Mouse (Mus musculus): ENCODE measurements at regions not wholly inside any gene's neighbourhood (a gene's known extent, or its start where the extent isn't known, plus 50 kb on each side); places are given as distances from the start of the nearest gene placed in this dataset.

GRCm38 (mm10) chr15:70713736-70714135, 3120.6 kb upstream of the Gm6569 start:
- Histone ChIP-seq H3K9me3 (ENCODE audit: low read depth, low read length) (no peaks in the 10 kb centered on the region), H3K27ac (ENCODE audit: low read depth) (no peak overlapping the region), H3K4me2 (no peak overlapping the region), H3K9ac (no peak overlapping the region), H3K27me3 (ENCODE audit: insufficient read depth, low read length) (no peaks in the 10 kb centered on the region), H3K4me3 (ENCODE audit: low read depth, low read length) (no peak overlapping the region), H3K36me3 (ENCODE audit: insufficient read depth) (no peaks in the 10 kb centered on the region), H3K4me1 (ENCODE audit: insufficient read depth) (no peaks in the 10 kb centered on the region)
- no peak for ATAC-seq (ENCODE audit: insufficient read depth)
- TF ChIP-seq CTCF (IDR thresholded peaks at IDR 0.05; ENCODE audit: low read depth), result no peak
- DNase-seq, result no peak

- Histone ChIP-seq H3K9me3 (ENCODE audit: low read depth, low read length) (no peaks in the 10 kb centered on the region), H3K9ac (no peak overlapping the region), H3K36me3 (ENCODE audit: insufficient read depth) (no peaks in the 10 kb centered on the region), H3K27me3 (ENCODE audit: insufficient read depth, low read length) (no peaks in the 10 kb centered on the region), H3K4me3 (ENCODE audit: low read depth, low read length) (no peak overlapping the region), H3K4me1 (ENCODE audit: insufficient read depth) (no peaks in the 10 kb centered on the region), H3K4me2 (no peak overlapping the region), H3K27ac (ENCODE audit: low read depth) (no peak overlapping the region)
- 78% methylated on average over 1 of the region's 1 CpGs for WGBS
- no peak for TF ChIP-seq CTCF (IDR thresholded peaks at IDR 0.05; ENCODE audit: low read depth)
- ATAC-seq (ENCODE audit: insufficient read depth) (no peak), DNase-seq (no peak)
Measured at GRCm38 (mm10) chr15:70727361-70727885, 3106.9 kb upstream of the Gm6569 start.

- Histone ChIP-seq H3K9me3 (ENCODE audit: low read depth, low read length) (no peaks in the 10 kb centered on the region), H3K4me3 (ENCODE audit: low read depth, low read length) (no peak overlapping the region), H3K4me2 (no peak overlapping the region), H3K36me3 (ENCODE audit: insufficient read depth) (no peaks in the 10 kb centered on the region), H3K27ac (ENCODE audit: low read depth) (no peak overlapping the region), H3K9ac (no peak overlapping the region), H3K4me1 (ENCODE audit: insufficient read depth) (no peaks in the 10 kb centered on the region), H3K27me3 (ENCODE audit: insufficient read depth, low read length) (no peaks in the 10 kb centered on the region)
- WGBS, result 93% methylated on average over 1 of the region's 1 CpGs
- TF ChIP-seq CTCF (IDR thresholded peaks at IDR 0.05; ENCODE audit: low read depth), result no peak
- ATAC-seq (ENCODE audit: insufficient read depth), result no peak
- no peak for DNase-seq
Measured at GRCm38 (mm10) chr15:70727956-70728355, 3106.4 kb upstream of the Gm6569 start.

- Histone ChIP-seq H3K9me3 (ENCODE audit: low read depth, low read length) (no peaks in the 10 kb centered on the region), H3K36me3 (ENCODE audit: insufficient read depth) (no peaks in the 10 kb centered on the region), H3K4me2 (no peak overlapping the region), H3K4me3 (ENCODE audit: low read depth, low read length) (no peak overlapping the region), H3K4me1 (ENCODE audit: insufficient read depth) (no peaks in the 10 kb centered on the region), H3K27me3 (ENCODE audit: insufficient read depth, low read length) (no peaks in the 10 kb centered on the region), H3K9ac (no peak overlapping the region), H3K27ac (ENCODE audit: low read depth) (no peak overlapping the region)
- DNase-seq, result no peak
- TF ChIP-seq CTCF (IDR thresholded peaks at IDR 0.05; ENCODE audit: low read depth), result no peak
- no peak for ATAC-seq (ENCODE audit: insufficient read depth)
Measured at GRCm38 (mm10) chr15:70744239-70744638, 3090.1 kb upstream of the Gm6569 start.

DNA sequence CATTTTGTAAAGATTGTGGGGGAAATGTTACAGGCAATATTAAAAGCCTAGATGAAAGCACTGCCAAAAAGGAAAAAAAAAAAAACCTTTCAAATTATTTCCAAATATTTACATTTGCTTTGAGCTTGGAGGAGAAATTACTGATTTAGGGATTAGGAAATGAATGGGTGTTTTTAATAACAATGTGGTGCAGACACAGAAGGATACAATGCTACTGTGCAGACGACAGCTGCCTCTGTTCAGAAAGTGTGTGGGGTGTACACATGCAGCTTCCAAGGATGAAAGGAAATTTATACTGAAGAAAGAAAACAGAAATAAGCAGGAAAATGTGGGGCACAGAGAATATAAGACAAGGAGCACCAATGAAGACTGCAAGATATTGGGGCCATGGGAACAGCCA, 3070.3 kb upstream of the Gm6569 start:
- no peak overlapping the region for H3K4me2 ChIP-seq
- H3K36me3 ChIP-seq (ENCODE audit: insufficient read depth), result no peaks in the 10 kb centered on the region
- no peak for TF ChIP-seq CTCF (IDR thresholded peaks at IDR 0.05; ENCODE audit: low read depth)
- no peak overlapping the region for H3K4me3 ChIP-seq (ENCODE audit: low read depth, low read length)
- H3K9me3 ChIP-seq (ENCODE audit: low read depth, low read length), result no peaks in the 10 kb centered on the region
- 16% methylated on average over 1 of the region's 1 CpGs for WGBS
- peak; percentile 18 for DNase-seq
- H3K27ac ChIP-seq (ENCODE audit: low read depth), result no peak overlapping the region
- no peaks in the 10 kb centered on the region for H3K4me1 ChIP-seq (ENCODE audit: insufficient read depth)
- no peak for ATAC-seq (ENCODE audit: insufficient read depth)
- no peaks in the 10 kb centered on the region for H3K27me3 ChIP-seq (ENCODE audit: insufficient read depth, low read length)
- H3K9ac ChIP-seq, result no peak overlapping the region

GRCm38 (mm10) chr15:70764513-70764912, 3069.8 kb upstream of the Gm6569 start:
- Histone ChIP-seq H3K4me3 (ENCODE audit: low read depth, low read length) (no peak overlapping the region), H3K4me2 (no peak overlapping the region), H3K4me1 (ENCODE audit: insufficient read depth) (no peaks in the 10 kb centered on the region), H3K36me3 (ENCODE audit: insufficient read depth) (no peaks in the 10 kb centered on the region), H3K9me3 (ENCODE audit: low read depth, low read length) (no peaks in the 10 kb centered on the region), H3K9ac (no peak overlapping the region), H3K27me3 (ENCODE audit: insufficient read depth, low read length) (no peaks in the 10 kb centered on the region), H3K27ac (ENCODE audit: low read depth) (no peak overlapping the region)
- no peak; the same call in 1 of the 2 replicates for ATAC-seq (ENCODE audit: insufficient read depth)
- WGBS, result 58% methylated on average over 1 of the region's 1 CpGs
- TF ChIP-seq CTCF (IDR thresholded peaks at IDR 0.05; ENCODE audit: low read depth), result no peak
- DNase-seq, result no peak

DNA sequence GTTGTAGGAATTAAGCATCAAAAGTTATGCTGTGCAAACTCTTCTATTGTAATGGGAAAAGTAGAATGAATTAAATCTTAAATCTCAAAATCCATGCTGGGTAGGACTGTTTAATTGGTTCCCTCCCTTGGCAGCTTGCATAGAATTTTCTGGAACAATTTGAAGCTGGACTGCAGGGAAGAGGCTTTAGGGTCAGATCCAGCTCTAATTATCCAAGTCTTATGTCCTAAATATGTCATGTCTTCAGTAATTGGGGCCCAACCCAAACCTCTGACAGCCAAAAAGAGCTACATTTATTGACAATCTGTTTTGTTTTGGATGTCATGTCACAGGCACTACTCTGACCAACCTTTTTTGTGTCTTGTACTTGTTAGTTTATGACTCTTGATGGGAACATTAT, 3068.9 kb upstream of the Gm6569 start:
- H3K27me3 ChIP-seq (ENCODE audit: insufficient read depth, low read length), result no peaks in the 10 kb centered on the region
- no peak overlapping the region for H3K4me3 ChIP-seq (ENCODE audit: low read depth, low read length)
- ATAC-seq (ENCODE audit: insufficient read depth) (no peak), DNase-seq (no peak)
- no peak for TF ChIP-seq CTCF (IDR thresholded peaks at IDR 0.05; ENCODE audit: low read depth)
- no peak overlapping the region for H3K27ac ChIP-seq (ENCODE audit: low read depth)
- no peaks in the 10 kb centered on the region for H3K9me3 ChIP-seq (ENCODE audit: low read depth, low read length)
- no peak overlapping the region for H3K4me2 ChIP-seq
- no peaks in the 10 kb centered on the region for H3K36me3 ChIP-seq (ENCODE audit: insufficient read depth)
- H3K4me1 ChIP-seq (ENCODE audit: insufficient read depth), result no peaks in the 10 kb centered on the region
- H3K9ac ChIP-seq, result no peak overlapping the region

Data from lung, embryonic 14.5 days (tissue).